Mouse (Mus musculus) layer of hippocampus, adult 9-10 months (tissue): ENCODE data around the gene Rpl7a.

Experiments
- DNase-seq: peaks from one replicate; pipeline ENCODE4 v3.0.0; 2022; ENCODE audit warnings: low spot score

The Rpl7a gene

DNA sequence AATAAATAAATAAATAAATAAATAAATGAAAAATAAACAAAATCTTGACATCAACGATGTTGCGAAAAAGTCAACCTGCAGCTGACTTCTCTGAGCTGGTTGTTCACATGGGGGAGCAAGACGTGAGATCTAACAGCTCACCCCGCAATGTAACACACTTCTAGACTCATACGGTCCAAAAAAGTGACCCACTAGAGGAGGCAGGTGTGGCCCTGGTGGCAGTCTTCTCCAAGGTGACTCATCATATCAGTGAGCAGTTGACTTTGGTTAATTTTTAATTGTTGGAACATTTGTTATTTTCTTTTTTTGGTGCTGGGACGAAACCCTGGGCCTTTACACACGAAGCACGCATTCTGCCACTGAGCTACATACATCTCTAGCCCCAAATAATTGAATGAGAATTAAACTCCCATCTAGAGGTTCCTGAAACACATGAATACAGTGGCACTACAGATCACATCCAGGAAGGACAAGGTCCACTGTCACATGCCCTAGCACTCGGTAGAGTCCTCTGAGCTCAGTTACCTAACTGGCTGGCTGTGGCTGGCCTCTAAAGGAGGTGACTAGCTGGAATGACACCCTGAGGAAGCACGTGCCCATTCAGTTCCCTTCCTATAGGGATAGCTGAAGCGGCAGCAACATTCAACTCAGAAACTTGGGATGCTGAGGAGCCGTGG, 46.4 kb downstream of the Rpl7a start:
- DNase-seq: no peak

DNA sequence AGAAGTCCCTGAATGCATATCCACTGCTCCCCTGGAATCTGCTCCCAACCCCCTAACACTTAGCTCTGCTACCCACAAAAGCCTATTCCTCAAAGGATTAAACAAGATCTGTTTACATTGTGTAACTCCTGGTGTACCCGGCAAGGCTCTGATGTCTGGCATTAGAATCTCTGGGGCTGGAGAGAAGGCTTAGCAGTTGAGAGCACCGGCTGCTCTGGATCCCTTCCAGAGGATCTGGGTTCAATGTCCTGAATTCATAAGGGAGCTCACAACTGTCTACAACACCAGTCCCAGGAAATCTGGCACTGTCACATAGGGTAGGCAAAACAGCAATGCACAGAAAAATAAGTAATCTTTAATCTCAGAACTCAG, 46.9 kb downstream of the Rpl7a start:
- DNase-seq: no peak

GRCm38 (mm10) chr2:26960756-26961155, 50.2 kb downstream of the Rpl7a start:
- no peak for DNase-seq
